Mouse (Mus musculus) urinary bladder, postnatal 10 days (tissue): ENCODE results near the gene Eif4ebp2.

ENCODE experiments used
- DNase-seq: peaks from one replicate; pipeline ENCODE4 v3.0.0; 2022; ENCODE audit warnings: low spot score

Eif4ebp2 gene

GRCm38 (mm10) chr10:61418131-61418900, 34.1 kb downstream of the Eif4ebp2 start:
- no peak for DNase-seq

DNA sequence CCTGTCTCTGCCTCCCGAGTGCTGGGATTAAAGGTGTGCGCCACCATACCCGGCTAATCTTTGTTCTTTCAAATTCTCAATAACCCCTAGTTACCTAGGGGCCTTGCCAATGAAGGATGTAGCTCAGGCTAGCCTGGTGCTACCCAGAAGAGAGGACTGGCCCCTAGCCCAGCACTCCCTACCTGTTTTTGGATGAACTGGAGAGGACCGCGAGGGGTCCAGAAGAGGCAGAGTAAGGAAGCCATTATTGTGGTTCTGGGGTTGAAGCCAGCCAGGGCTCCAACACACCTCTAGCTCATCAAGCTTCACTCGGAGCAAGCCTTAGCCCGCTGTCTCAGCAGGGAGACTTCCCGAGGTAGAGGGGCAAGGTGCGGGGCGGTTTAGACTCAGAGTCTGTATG, 34.8 kb downstream of the Eif4ebp2 start, which contains the start of gene Nodal:
Gene Nodal (plus strand): TSS at position 301 of the 400 bp plus-strand sequence.
- no peak for DNase-seq

DNA sequence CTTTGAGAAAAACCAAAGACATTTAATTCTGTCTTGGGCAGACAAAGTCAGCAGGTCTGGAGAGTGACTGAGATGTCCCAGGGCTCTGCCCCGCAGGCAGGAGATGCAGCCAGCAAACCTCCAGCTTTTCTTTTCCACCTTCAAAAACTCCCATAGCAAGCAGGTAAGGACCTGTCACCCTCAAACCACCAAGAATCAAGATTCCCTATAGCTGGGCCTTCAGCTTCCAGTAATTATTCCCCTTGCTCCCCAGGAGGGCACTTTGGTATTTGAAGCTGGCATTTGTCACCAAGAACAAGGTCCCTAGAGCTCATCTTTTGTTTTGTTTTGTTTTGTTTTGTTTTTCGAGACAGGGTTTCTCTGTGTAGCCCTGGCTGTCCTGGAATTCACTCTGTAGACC, 35.4 kb downstream of the Eif4ebp2 start:
- no peak for DNase-seq

DNA sequence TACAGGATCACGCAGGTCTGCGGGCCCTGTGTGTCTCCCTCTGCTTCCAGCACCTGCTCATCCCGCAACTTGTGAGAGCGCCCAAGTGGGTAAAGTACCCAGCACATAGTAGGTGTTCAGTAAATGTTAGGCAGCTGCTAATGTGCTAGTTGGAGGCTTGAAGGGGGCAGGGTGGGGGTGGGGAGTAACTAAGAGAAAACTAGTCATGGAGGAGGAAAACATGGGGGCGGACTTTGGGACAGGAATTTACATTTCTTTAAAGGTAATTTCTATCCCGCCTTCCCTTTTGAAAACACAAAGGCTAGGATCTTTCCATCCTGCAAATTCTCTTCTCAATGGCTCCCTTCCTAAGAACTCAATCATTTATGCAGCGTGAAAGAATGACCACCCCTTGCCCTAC, 35.9 kb downstream of the Eif4ebp2 start:
- DNase-seq = no peak

DNA sequence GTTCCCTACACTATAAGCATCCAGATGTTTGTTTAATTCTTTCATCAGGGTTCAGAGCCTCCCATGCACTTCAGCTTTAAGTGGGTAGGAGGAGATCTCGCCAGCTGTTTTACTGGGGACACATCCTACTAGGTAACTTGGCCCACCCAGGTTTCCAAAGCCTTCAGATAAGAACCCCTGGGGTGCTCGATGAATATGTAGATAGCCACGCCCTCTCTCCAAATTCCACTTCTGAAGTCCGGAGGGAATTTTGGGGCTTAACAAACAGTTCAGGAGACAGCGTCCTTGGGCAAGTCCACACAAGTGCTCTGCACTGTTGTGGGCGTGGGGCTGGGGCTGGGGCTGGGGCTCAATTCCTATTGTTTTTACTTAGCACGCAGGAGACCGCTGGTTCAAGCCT, 36.6 kb downstream of the Eif4ebp2 start:
- no peak for DNase-seq

- DNase-seq = no peak
Observed at GRCm38 (mm10) chr10:61415240-61415639, 37.2 kb downstream of the Eif4ebp2 start.

DNA sequence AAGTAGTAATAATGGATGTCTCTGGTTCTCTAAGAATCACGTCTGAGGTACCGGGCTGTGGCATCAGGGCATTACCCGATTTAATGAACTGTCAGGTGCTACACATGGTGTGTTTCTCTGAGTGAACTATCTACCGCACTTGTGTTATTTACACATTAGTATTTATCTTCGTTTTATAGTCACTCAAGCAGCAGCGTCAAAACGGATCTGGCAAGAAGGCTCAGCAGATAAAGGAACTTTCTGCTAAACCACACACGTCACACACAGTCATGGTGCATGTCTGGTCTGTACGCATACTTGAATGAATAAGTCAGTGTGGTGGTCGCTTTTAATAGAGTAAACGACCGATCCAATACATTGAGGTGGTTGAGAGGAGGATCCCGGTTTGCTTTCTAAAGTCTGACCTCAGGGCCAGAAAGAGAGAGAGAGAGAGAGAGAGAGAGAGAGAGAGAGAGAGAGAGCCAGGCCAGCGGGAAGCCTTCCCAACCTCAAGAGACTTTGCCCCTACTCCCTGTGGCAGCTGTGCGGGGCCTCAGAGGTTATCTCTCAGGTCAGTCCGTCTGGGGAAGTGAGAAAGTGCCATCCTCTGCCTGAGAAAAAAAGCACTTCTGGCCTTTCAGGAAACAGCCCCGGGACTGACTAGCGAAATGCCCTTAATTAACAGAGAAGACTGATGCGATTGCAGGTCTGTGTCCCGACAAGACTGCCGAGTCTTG, 39.4 kb downstream of the Eif4ebp2 start:
- DNase-seq = no peak

DNA sequence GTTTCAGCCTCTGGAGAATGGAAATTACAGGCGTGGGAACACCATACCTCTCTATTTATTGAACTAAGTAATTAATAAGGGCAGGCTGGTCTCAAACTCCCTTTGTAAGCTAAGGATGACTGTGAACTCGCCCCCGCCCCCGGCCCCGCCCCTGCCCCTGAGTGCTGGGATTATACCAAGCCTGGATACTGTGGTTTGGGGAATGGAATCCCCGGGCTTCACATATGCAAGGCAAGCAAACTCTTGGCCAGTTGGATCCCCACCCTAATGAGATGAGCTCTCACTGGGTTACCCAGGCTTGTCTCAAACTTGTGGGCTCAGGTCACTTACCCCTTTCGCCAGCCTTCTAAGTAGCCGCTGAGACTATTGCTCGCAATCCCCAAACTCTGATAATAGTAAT, 42.3 kb downstream of the Eif4ebp2 start:
- DNase-seq = no peak

GRCm38 (mm10) chr10:61409776-61410175, 42.7 kb downstream of the Eif4ebp2 start:
- no peak for DNase-seq

DNA sequence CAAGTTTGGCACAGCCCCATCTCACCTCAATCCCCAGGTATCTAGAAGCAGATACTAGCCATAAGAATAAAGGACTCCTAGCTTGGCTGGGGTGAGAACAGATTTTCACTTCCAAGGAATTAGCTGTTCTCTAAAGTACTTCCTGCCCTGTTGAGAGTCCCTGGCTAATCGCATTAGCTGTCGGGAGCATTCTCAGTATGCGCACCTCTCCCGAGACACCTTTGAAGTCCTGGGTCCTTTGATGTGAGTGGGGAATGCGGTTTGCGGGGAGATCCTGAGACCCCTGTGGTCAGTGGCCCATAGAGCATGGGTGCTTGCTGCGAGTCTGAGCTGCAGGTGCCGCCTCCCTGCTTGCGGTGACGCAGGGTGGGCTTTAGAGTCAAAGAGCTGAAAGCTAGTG, 46.5 kb downstream of the Eif4ebp2 start:
- DNase-seq = no peak

DNA sequence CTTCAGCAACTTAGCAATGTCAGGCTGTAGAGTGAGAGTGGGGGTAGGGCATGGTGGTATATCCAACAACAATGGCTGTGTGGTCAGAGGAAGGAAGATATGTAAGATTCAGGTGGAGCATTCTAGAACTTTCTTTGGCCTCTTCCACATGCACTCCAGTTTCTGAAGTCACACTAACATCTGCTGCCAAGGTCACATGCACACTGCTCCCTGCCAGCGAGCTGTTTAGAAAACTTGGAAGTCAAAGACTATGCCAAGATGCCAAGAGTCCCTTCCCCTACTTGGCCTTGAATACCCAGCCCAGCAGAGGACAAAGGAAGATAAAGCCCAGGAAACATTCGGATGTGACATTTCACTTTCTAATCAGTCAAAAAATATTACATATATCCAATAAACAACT, 49.5 kb downstream of the Eif4ebp2 start:
- DNase-seq = no peak

DNA sequence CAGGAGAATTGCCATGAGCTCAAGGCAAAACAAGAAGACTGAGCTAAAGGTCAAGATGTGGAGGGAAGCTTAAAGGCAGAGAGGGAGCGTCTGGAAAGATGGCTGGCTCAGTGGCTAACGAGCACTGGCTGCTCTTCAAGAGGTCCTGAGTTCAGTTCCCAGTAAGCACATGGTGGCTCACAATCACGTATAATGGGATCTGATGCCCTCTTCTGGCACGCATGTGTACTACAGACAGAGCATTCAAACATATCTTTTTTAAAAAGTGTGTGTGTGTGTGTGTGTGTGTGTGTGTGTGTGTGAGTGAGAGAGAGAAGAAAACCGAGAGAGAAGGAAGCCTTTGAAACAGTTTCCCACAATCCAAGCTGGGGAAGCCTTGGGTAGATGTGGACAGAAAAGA, 50.0 kb downstream of the Eif4ebp2 start:
- DNase-seq = no peak

- no peak for DNase-seq
Observed at GRCm38 (mm10) chr10:61400407-61400806, 52.1 kb downstream of the Eif4ebp2 start.

DNA sequence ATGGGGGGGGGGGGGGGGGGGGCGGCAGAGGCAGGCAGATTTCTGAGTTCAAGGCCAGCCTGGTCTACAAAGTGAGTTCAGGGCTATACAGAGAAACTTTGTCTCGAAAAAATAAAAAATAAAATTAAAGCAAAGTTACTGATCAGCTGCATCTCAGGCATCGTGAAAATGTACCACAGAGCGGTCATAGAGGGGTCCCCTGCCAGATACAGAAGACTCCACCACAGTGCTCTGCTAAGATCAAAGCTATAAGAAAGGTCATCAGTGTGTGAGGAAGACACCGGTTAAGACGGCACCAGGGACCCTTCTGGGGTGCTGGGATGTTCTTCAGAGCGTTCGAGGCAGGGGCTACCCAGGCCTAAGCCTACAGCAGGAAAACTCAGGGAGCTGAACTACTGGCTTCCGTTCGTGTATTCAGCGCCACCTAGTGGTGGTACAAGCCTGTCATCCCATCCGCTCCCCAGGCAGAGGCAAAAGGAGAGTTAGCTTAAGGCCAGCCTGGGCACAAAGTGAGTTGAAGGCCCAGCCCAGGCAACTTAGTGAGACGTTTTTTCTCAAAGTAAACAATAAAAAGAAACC, 53.2 kb downstream of the Eif4ebp2 start:
- no peak for DNase-seq

DNA sequence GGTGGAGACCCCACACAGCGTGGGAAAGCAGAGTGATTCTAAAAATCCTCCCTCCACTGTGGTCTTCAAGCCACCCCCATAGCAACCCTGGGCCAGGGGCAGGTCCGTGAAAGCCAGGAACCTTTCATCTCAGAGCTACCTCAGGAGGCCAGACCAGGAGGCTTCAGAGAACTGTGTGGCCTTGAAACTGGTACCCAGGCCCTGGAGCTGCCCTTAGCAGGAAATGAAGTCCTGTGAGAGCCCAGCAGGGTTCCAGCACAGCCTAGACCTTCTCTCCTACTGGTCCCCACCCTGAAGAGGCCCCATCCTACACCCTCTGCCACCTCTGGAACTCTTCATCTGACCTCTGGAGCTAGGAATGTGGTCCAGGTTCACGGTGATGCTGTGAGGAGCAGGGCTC, 54.3 kb downstream of the Eif4ebp2 start:
- DNase-seq = no peak

GRCm38 (mm10) chr10:61394476-61395136, 57.9 kb downstream of the Eif4ebp2 start:
- DNase-seq = no peak

- DNase-seq = no peak
Observed at GRCm38 (mm10) chr10:61392584-61392983, 59.9 kb downstream of the Eif4ebp2 start.

DNA sequence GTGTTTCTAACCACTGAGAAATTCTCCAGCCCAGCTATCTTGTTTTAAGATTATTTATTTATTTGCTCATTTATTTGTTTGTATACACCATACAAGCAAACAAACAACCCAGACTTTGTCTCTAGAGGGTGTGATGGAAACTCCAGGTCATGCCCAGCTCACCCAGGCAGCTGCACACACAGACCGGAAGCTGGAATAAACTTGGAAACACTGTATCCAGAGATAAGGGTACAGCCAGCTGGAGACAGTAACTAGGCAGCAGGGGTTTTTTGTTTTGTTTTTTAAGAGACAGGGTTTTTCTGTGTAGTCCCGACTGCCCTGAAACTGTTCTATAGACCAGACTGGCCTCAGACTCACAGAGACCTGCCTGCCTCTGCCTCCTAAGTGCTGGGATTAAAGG, 62.3 kb downstream of the Eif4ebp2 start:
- DNase-seq = no peak

GRCm38 (mm10) chr10:61389020-61389419, 63.4 kb downstream of the Eif4ebp2 start:
- no peak for DNase-seq

GRCm38 (mm10) chr10:61386284-61386683, 66.2 kb downstream of the Eif4ebp2 start:
- DNase-seq = no peak

GRCm38 (mm10) chr10:61385174-61385573, 67.3 kb downstream of the Eif4ebp2 start:
- DNase-seq = no peak

DNA sequence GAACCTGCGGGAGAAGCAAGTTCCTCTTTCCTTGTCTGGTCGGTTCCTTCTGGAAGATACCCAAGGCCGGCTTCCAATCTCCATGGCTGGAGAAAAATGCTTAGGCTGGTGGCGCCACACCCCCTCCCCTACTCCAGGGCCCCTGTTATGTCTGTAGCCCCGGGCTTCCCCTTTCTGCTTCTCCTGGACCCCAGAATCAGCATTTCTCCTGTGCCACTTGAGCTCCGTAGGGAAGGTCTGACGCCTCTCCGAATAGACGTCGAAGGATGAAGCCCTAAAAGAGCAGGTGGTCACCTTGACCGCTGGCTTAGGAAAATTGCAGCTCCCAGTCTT, 68.8 kb downstream of the Eif4ebp2 start:
- DNase-seq = no peak
